Mouse (Mus musculus): Measurements from ENCODE around the gene Nptx2.

The Nptx2 gene

DNA sequence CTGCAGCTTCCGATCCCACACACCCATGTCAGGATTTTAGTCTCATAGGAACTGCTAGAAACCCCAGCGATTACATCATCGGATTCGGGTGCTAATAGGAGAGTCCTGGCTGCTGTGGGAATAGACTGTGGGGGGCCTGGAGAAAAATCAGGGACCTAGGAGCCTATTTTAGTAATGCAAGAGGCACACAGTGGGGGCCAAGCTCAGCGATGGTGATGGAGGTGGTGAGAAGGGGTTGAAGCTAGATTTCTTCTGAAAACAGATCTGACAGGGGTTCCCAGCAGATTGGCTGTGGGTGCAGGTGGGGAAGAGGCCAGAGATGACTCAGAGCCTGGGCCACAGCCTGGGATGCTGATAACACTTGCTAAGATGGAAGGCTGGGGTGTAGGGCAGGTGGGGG is 39.4 kb downstream of the Nptx2 start:
- DNase-seq (ENCODE audit: low spot score): peak; percentile 6

- DNase-seq (ENCODE audit: low spot score): no peak
Measured at GRCm38 (mm10) chr5:144591248-144591880, 45.7 kb downstream of the Nptx2 start.

GRCm38 (mm10) chr5:144594796-144595195 is 49.1 kb downstream of the Nptx2 start:
- DNase-seq (ENCODE audit: low spot score): peak; percentile 4
